In the genomic region with DNA sequence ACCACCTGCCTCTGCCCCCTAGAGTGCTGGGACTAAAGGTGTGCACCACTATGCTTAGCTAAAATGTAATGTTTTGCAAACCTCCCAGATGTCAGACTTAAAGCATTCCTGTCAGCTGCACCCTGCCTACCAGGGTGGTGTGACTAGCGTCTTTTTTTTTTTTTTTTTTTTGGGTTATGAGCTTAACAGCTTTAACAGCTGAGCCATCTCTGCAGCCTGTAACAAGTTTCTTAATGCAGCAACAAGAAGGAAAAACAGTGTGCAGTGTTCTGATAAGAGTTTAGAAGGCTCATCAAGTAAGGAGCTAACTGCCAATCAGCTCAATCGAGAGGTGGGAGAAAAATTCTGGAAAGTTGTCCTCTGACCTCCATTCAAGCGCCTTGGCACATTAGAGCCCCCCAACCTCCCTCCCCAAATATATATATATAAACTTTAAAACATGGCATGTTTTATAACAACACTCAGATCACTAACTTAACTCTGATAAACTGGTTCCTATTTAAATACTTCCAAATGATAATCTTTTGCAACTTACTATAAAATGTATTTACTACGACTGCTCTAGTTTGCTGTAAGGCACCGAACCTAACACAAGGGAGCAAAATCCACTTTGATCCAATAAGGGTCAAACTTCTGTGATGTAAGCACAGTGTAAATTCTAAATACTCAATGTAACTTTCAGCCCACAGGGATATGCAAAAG, we compare ENCODE assay signal across 8 mouse cellular contexts. TPM values are rescaled to one million over a fixed set of nuclear protein-coding genes. Genes with fewer than 3 reads are reported as not detected.
DNase-seq lines count a peak whose midpoint lies in the region; ATAC-seq and TF ChIP-seq lines count a peak whose summit lies in the region.

No protein-coding gene starts in this region.

- WGBS in heart, postnatal 0 days: 36% methylated on average over 5 of the region's 5 CpGs
- 62% methylated on average over 5 of the region's 5 CpGs for WGBS in hindbrain, embryonic 16.5 days
- 63% methylated on average over 5 of the region's 5 CpGs for WGBS in midbrain, embryonic 14.5 days

- TF ChIP-seq EP300 in heart, postnatal 0 days (IDR thresholded peaks at IDR 0.05; ENCODE audit: low read depth): no peak

- H3K4me3 ChIP-seq in heart, postnatal 0 days (ENCODE audit: low read depth, low read length): peak overlapping the region; percentile 80
- H3K4me3 ChIP-seq in hindbrain, embryonic 16.5 days (ENCODE audit: low read length): peak overlapping the region; percentile 95
- peak overlapping the region; percentile 98 for H3K4me3 ChIP-seq in midbrain, embryonic 14.5 days (replicated peaks; ENCODE audit: low read depth, low read length)

- no peak for ATAC-seq in heart, postnatal 0 days (ENCODE audit: insufficient read depth, low read depth)
- ATAC-seq in hindbrain, embryonic 16.5 days: no peak
- ATAC-seq in midbrain, embryonic 14.5 days (ENCODE audit: low FRiP score, low TSS enrichment): no peak

- TF ChIP-seq CTCF in heart, postnatal 0 days (IDR thresholded peaks at IDR 0.05; ENCODE audit: low read depth): no peak

- no peaks in the 10 kb centered on the region for H3K27me3 ChIP-seq in heart, postnatal 0 days (ENCODE audit: control insufficient read depth, insufficient read depth, low read length)
- no peaks in the 10 kb centered on the region for H3K27me3 ChIP-seq in hindbrain, embryonic 16.5 days (replicated peaks; ENCODE audit: control insufficient read depth, insufficient read depth, low read length)
- no peaks in the 10 kb centered on the region for H3K27me3 ChIP-seq in midbrain, embryonic 14.5 days (ENCODE audit: control insufficient read depth, insufficient read depth, low read length)

- DNase-seq in heart, postnatal 0 days (ENCODE audit: low spot score): no peak
- DNase-seq in heart, adult 18-20 months: no peak
- peak; percentile 69 for DNase-seq in c-Kit-positive CD71-positive TER-119-negative erythroid progenitor cells, embryonic 14.5 days (ENCODE audit: low read depth)
- no peak for DNase-seq in midbrain, embryonic 14.5 days
- DNase-seq in right cerebral cortex, adult 18-20 months: no peak
- DNase-seq in cerebellum, adult 9-11 months: no peak
- DNase-seq in lung, adult 18-20 months: no peak

- peak overlapping the region; percentile 91 for H3K9ac ChIP-seq in heart, postnatal 0 days (replicated peaks; ENCODE audit: low read depth, low read length)
- H3K9ac ChIP-seq in hindbrain, embryonic 16.5 days (ENCODE audit: low read depth, low read length): peak overlapping the region; percentile 95
- peak overlapping the region; percentile 96 for H3K9ac ChIP-seq in midbrain, embryonic 14.5 days (replicated peaks; ENCODE audit: low read length)

- H3K4me2 ChIP-seq in heart, postnatal 0 days (ENCODE audit: low read depth, low read length): peak overlapping the region; percentile 74
- peak overlapping the region; percentile 79 for H3K4me2 ChIP-seq in hindbrain, embryonic 16.5 days (ENCODE audit: low read length)
- H3K4me2 ChIP-seq in midbrain, embryonic 14.5 days (ENCODE audit: low read length): peak overlapping the region; percentile 57

- peaks cover 22% of the 10 kb centered on the region for H3K36me3 ChIP-seq in heart, postnatal 0 days (replicated peaks; ENCODE audit: control insufficient read depth, insufficient read depth, low read length)
- H3K36me3 ChIP-seq in hindbrain, embryonic 16.5 days (ENCODE audit: control insufficient read depth, insufficient read depth, low read length): peaks cover 13% of the 10 kb centered on the region
- H3K36me3 ChIP-seq in midbrain, embryonic 14.5 days (ENCODE audit: control insufficient read depth, insufficient read depth, low read length): peaks cover 24% of the 10 kb centered on the region

- H3K4me1 ChIP-seq in heart, postnatal 0 days (ENCODE audit: control insufficient read depth, insufficient read depth): peaks cover 38% of the 10 kb centered on the region
- peaks cover 19% of the 10 kb centered on the region for H3K4me1 ChIP-seq in hindbrain, embryonic 16.5 days (ENCODE audit: control insufficient read depth, insufficient read depth, low read depth, low read length)
- peaks cover 23% of the 10 kb centered on the region for H3K4me1 ChIP-seq in midbrain, embryonic 14.5 days (ENCODE audit: control insufficient read depth, insufficient read depth, low read length)

- H3K27ac ChIP-seq in heart, postnatal 0 days (ENCODE audit: low read depth): no peak overlapping the region; the same call in 1 of the 2 replicates
- no peak overlapping the region for H3K27ac ChIP-seq in hindbrain, embryonic 16.5 days (ENCODE audit: low read depth, low read length)
- H3K27ac ChIP-seq in midbrain, embryonic 14.5 days (replicated peaks; ENCODE audit: low read depth, low read length): no peak overlapping the region

- H3K9me3 ChIP-seq in heart, postnatal 0 days (replicated peaks; ENCODE audit: control insufficient read depth, low read length): no peaks in the 10 kb centered on the region
- H3K9me3 ChIP-seq in hindbrain, embryonic 16.5 days (ENCODE audit: control insufficient read depth, low read length): no peaks in the 10 kb centered on the region
- no peaks in the 10 kb centered on the region for H3K9me3 ChIP-seq in midbrain, embryonic 14.5 days (ENCODE audit: control insufficient read depth, low read length)

RNA-seq across cellular contexts. Expression of gene Slc25a51, which starts 1.4 kb away (rescaled TPM):
- 136 and 190 TPM in 2 replicates for total RNA-seq in heart, postnatal 0 days (2014; rRNA removed; ENCODE audit: low replicate concordance)
- 60.9 and 70.1 TPM in 2 replicates for polyA plus RNA-seq in heart, postnatal 0 days (2015; fragmentation: Nextera tagmentation; extraction: Ambion mirVana)
- 100 to 1,000 TPM; 103 to 107 TPM for total RNA-seq in heart, adult 18-20 months (2021)
- polyA plus RNA-seq in hindbrain, embryonic 16.5 days (2015; fragmentation: Nextera tagmentation; extraction: Ambion mirVana): 59.4 and 72.2 TPM in 2 replicates
- 79.5 and 83.4 TPM in 2 replicates for polyA plus RNA-seq in midbrain, embryonic 14.5 days (2014; fragmentation: Nextera tagmentation; extraction: Ambion mirVana)
